Mouse (Mus musculus) brain, adult 10 weeks (tissue): ENCODE results near the gene Vps26b. TPM values are rescaled to one million over a fixed set of nuclear protein-coding genes. Genes with fewer than 3 reads are reported as not detected.

Experiments used
- polyA plus RNA-seq: library from polyadenylated mRNA; stranded (reverse); fragments of 350-450 nt; fragmentation: Illumina TruSeq; extraction: RNeasy Lipid Tissue Mini Kit (QIAGEN cat#74804); gene quantifications from one replicate; pipeline ENCODE4 v1.2.3, GENCODE M21; 2015; ENCODE audit warnings: low read depth, low replicate concordance

Gene Vps26b
- polyA plus RNA-seq, result 78.6 TPM

GRCm38 (mm10) chr9:27029828-27030762, at the start of gene Vps26b, which contains the start of gene Ncapd3:
Gene Vps26b, minus strand, starts transcription at chr9:27030065.
Gene Ncapd3, plus strand, starts transcription at chr9:27030175.

GRCm38 (mm10) chr9:26999461-27000395, 30.1 kb downstream of the Vps26b start, which contains the start of the genes Acad8 and Thyn1:
Gene Acad8, minus strand, starts transcription at chr9:26999566.
Gene Thyn1, plus strand, starts transcription at chr9:26999710.

Other genes starting within 250 kb of the Vps26b start
- 0.70 TPM for gene Glb1l2, start 223.6 kb downstream of the Vps26b start, polyA plus RNA-seq
- gene Glb1l3, start 169.2 kb downstream of the Vps26b start, polyA plus RNA-seq, result not detected
- gene Gm1110, start 107.0 kb downstream of the Vps26b start, polyA plus RNA-seq, result not detected
- gene Acad8, start 30.5 kb downstream of the Vps26b start, polyA plus RNA-seq, result 29.4 TPM
- gene Thyn1, start 30.4 kb downstream of the Vps26b start, polyA plus RNA-seq, result 118 TPM
- gene Ncapd3, start 110 bp upstream of the Vps26b start, polyA plus RNA-seq, result 19.8 TPM
- 56.0 TPM for gene Jam3, start 125.4 kb upstream of the Vps26b start, polyA plus RNA-seq